In the genomic region with DNA sequence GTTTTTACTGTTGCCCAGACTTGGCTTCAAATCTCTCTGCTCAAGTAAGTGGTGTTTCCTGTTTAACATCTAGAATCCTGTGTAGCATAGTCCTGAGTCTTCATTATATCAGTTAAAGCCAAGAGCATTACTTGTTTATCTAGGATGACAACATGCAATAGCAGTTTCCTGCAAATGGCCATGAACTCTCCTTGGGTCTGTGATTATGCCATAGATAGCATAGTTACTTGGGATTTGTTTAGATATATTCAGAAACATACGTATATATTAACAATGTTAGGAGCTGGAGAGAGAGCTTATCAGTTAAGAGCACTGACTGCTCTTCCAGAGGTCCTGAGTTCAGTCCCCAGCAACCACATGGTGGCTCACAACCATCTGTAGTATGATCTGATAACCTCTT, we compare ENCODE assay signal across 32 mouse cellular contexts. TPM values are rescaled to one million over a fixed set of nuclear protein-coding genes. Genes with fewer than 3 reads are reported as not detected.
DNase-seq lines count a peak whose midpoint lies in the region; ATAC-seq and TF ChIP-seq lines count a peak whose summit lies in the region.
"Had no signal": no experiment of that assay in that cellular context is flagged by ENCODE, and none has a peak within 500 bp of the region (broad histone marks: within the 10 kb centered on the region; RNA-seq: fewer than 3 reads in every experiment).

No protein-coding gene starts in this region.

- H3K4me2 ChIP-seq in lung, embryonic 14.5 days = no peak overlapping the region
- H3K4me2 ChIP-seq in liver, embryonic 16.5 days (ENCODE audit: low read depth, low read length) = no peak overlapping the region
- no peak overlapping the region for H3K4me2 ChIP-seq in midbrain, embryonic 15.5 days
- H3K4me2 ChIP-seq: hindbrain, embryonic 15.5 days; kidney, embryonic 15.5 days; limb, embryonic 15.5 days had no signal

- peaks cover 50% of the 10 kb centered on the region for H3K36me3 ChIP-seq in lung, embryonic 14.5 days (ENCODE audit: insufficient read depth)
- peaks cover 84% of the 10 kb centered on the region for H3K36me3 ChIP-seq in G1E (replicated peaks)
- peaks cover 7% of the 10 kb centered on the region for H3K36me3 ChIP-seq in liver, embryonic 16.5 days (ENCODE audit: control insufficient read depth, insufficient read depth)
- 0 out of 2 replicates have a peak, but pooled peaks cover 2% of the 10 kb centered on the region for H3K36me3 ChIP-seq in midbrain, embryonic 15.5 days (replicated peaks)

- no peak for ATAC-seq in lung, embryonic 14.5 days (ENCODE audit: insufficient read depth)
- peak; percentile 57 for ATAC-seq in G1E (ENCODE audit: extremely low read depth, insufficient number of reproducible peaks, low FRiP score, poor library complexity, severe bottlenecking)
- peak; percentile 41; the same call in 1 of the 2 replicates for ATAC-seq in liver, embryonic 16.5 days (ENCODE audit: low read depth)
- no peak for ATAC-seq in midbrain, embryonic 15.5 days (replicated peaks)
- ATAC-seq: forebrain, postnatal 0 days; midbrain, embryonic 16.5 days; Patski had no signal

- H3K9me3 ChIP-seq in lung, embryonic 14.5 days (ENCODE audit: low read depth, low read length) = no peaks in the 10 kb centered on the region
- no peaks in the 10 kb centered on the region for H3K9me3 ChIP-seq in G1E (replicated peaks)
- no peaks in the 10 kb centered on the region for H3K9me3 ChIP-seq in liver, embryonic 16.5 days (replicated peaks; ENCODE audit: control insufficient read depth, low read length)
- no peaks in the 10 kb centered on the region for H3K9me3 ChIP-seq in midbrain, embryonic 15.5 days
- H3K9me3 ChIP-seq: hindbrain, embryonic 10.5 days; hindbrain, embryonic 15.5 days; kidney, embryonic 15.5 days; limb, embryonic 10.5 days; limb, embryonic 15.5 days; midbrain, embryonic 10.5 days had no signal

- TF ChIP-seq CTCF in lung, embryonic 14.5 days (IDR thresholded peaks at IDR 0.05; ENCODE audit: low read depth) = no peak
- TF ChIP-seq CTCF in G1E (IDR thresholded peaks at IDR 0.05; ENCODE audit: low read depth, low read length) = no peak

- no peak overlapping the region for H3K4me3 ChIP-seq in lung, embryonic 14.5 days (ENCODE audit: low read depth, low read length)
- H3K4me3 ChIP-seq in G1E (ENCODE audit: low read depth, low read length) = no peak overlapping the region
- H3K4me3 ChIP-seq in liver, embryonic 16.5 days (ENCODE audit: low read depth, low read length) = no peak overlapping the region
- H3K4me3 ChIP-seq in midbrain, embryonic 15.5 days = no peak overlapping the region
- H3K4me3 ChIP-seq: erythroblast, embryonic 14.5 days; hindbrain, embryonic 10.5 days; hindbrain, embryonic 15.5 days; kidney, embryonic 15.5 days; layer of hippocampus, adult 2 months; limb, embryonic 10.5 days; limb, embryonic 15.5 days; midbrain, embryonic 10.5 days had no signal

- WGBS in lung, embryonic 14.5 days = 62% methylated on average over 1 of the region's 1 CpGs
- 14% methylated on average over 1 of the region's 1 CpGs for WGBS in liver, embryonic 16.5 days (ENCODE audit: insufficient replicate concordance)
- WGBS in midbrain, embryonic 15.5 days = 93% methylated on average over 1 of the region's 1 CpGs

- DNase-seq in lung, embryonic 14.5 days = peak; percentile 8
- no peak for DNase-seq in lung, adult 18-20 months
- DNase-seq in G1E (ENCODE audit: low spot score) = no peak
- peak; percentile 31 for DNase-seq in c-Kit-positive CD71-positive TER-119-negative erythroid progenitor cells, embryonic 14.5 days (ENCODE audit: low read depth)
- DNase-seq in kidney, postnatal 36 days = no peak
- DNase-seq: adrenal gland, postnatal 14 days; B cell, adult 2 months; cerebellum, adult 18-20 months; cerebellum, postnatal 10 days; forebrain, postnatal 0 days; heart, postnatal 14 days; kidney, adult 18-20 months; kidney, postnatal 25 days; layer of hippocampus, postnatal 36 days; right cerebral cortex, adult 18-20 months; right cerebral cortex, postnatal 4 days; thymus, adult 18-20 months; thymus, postnatal 25 days had no signal

- H3K27me3 ChIP-seq in lung, embryonic 14.5 days (ENCODE audit: insufficient read depth, low read length) = no peaks in the 10 kb centered on the region
- H3K27me3 ChIP-seq in G1E (ENCODE audit: insufficient read depth, low read length) = no peaks in the 10 kb centered on the region
- H3K27me3 ChIP-seq in liver, embryonic 16.5 days (ENCODE audit: control insufficient read depth, insufficient read depth, low read depth, low read length) = no peaks in the 10 kb centered on the region
- H3K27me3 ChIP-seq in midbrain, embryonic 15.5 days (replicated peaks) = no peaks in the 10 kb centered on the region
- H3K27me3 ChIP-seq: hindbrain, embryonic 15.5 days; kidney, embryonic 15.5 days; limb, embryonic 15.5 days; Patski had no signal

- H3K4me1 ChIP-seq in lung, embryonic 14.5 days (ENCODE audit: insufficient read depth) = no peaks in the 10 kb centered on the region
- H3K4me1 ChIP-seq in G1E (ENCODE audit: insufficient read depth, low read depth, low read length) = peaks cover 13% of the 10 kb centered on the region
- peaks cover 4% of the 10 kb centered on the region; the same call in 1 of the 2 replicates for H3K4me1 ChIP-seq in liver, embryonic 16.5 days (ENCODE audit: control insufficient read depth, low read depth, low read length)
- H3K4me1 ChIP-seq in midbrain, embryonic 15.5 days = no peaks in the 10 kb centered on the region
- H3K4me1 ChIP-seq: hindbrain, embryonic 10.5 days; hindbrain, embryonic 15.5 days; kidney, embryonic 15.5 days; limb, embryonic 10.5 days; limb, embryonic 15.5 days; midbrain, embryonic 10.5 days had no signal

- H3K27ac ChIP-seq in lung, embryonic 14.5 days (ENCODE audit: low read depth) = no peak overlapping the region
- H3K27ac ChIP-seq in liver, embryonic 16.5 days (ENCODE audit: low read length) = no peak overlapping the region
- H3K27ac ChIP-seq in midbrain, embryonic 15.5 days = no peak overlapping the region
- H3K27ac ChIP-seq: hindbrain, embryonic 10.5 days; hindbrain, embryonic 15.5 days; kidney, embryonic 15.5 days; layer of hippocampus, adult 2 months; limb, embryonic 10.5 days; limb, embryonic 15.5 days; macrophage; midbrain, embryonic 10.5 days; stomach, postnatal 0 days had no signal

- H3K9ac ChIP-seq in lung, embryonic 14.5 days = no peak overlapping the region
- H3K9ac ChIP-seq in liver, embryonic 16.5 days (ENCODE audit: low read depth, low read length) = no peak overlapping the region
- no peak overlapping the region for H3K9ac ChIP-seq in midbrain, embryonic 15.5 days
- H3K9ac ChIP-seq: forebrain, postnatal 0 days; hindbrain, embryonic 15.5 days; kidney, embryonic 15.5 days; limb, embryonic 15.5 days had no signal

RNA-seq across cellular contexts. Expression of a gene that starts 28.5 kb away (rescaled TPM):
- polyA plus RNA-seq in lung, embryonic 14.5 days (2014; fragmentation: Nextera tagmentation; extraction: Ambion mirVana) = 11.2 and 14.8 TPM in 2 replicates
- total RNA-seq in G1E (2014; fragmentation: Nextera tagmentation) = 27.2 and 41.5 TPM in 2 replicates
- total RNA-seq in G1E (2017) = 7.3 and 8.1 TPM in 2 replicates
- 25.1 and 27.2 TPM in 2 replicates for polyA plus RNA-seq in G1E (2012)
- 5.7 and 6.0 TPM in 2 replicates for polyA plus RNA-seq in liver, embryonic 16.5 days (2015; fragmentation: Nextera tagmentation; extraction: Ambion mirVana)
- polyA plus RNA-seq in midbrain, embryonic 15.5 days (2015; fragmentation: Nextera tagmentation; extraction: Ambion mirVana) = 71.4 and 79.5 TPM in 2 replicates

RNA-seq across cellular contexts. Expression of a gene that starts 39.3 kb away (rescaled TPM):
- polyA plus RNA-seq in lung, embryonic 14.5 days (2014; fragmentation: Nextera tagmentation; extraction: Ambion mirVana) = 9.4 and 9.6 TPM in 2 replicates
- total RNA-seq in G1E (2014; fragmentation: Nextera tagmentation) (18.4 and 21.4 TPM in 2 replicates), G1E (2017) (18.6 and 21.4 TPM in 2 replicates)
- 2.4 and 3.6 TPM in 2 replicates for polyA plus RNA-seq in G1E (2012)
- polyA plus RNA-seq in liver, embryonic 16.5 days (2015; fragmentation: Nextera tagmentation; extraction: Ambion mirVana) = 3.9 and 4.1 TPM in 2 replicates
- 2.9 and 3.7 TPM in 2 replicates for polyA plus RNA-seq in midbrain, embryonic 15.5 days (2015; fragmentation: Nextera tagmentation; extraction: Ambion mirVana)

Comparison
In these comparisons a context has a peak if more than half of its experiments do, and no peak if none do; other contexts are left out.
1. DNase-seq: peak in lung, embryonic 14.5 days (single experiment) and c-Kit-positive CD71-positive TER-119-negative erythroid progenitor cells, embryonic 14.5 days (single experiment); none in lung, adult 18-20 months (0 of 2), G1E (single experiment) and kidney, postnatal 36 days (0 of 2).
2. ATAC-seq: peak in G1E (single experiment) and liver, embryonic 16.5 days (single experiment); none in lung, embryonic 14.5 days (single experiment) and midbrain, embryonic 15.5 days (single experiment).